ENCODE assay signal across 23 mouse cellular contexts in genomic region chr2:72242910-72243675, GRCm38 (mm10). TPM values are rescaled to one million over a fixed set of nuclear protein-coding genes. Genes with fewer than 3 reads are reported as not detected.
A peak's percentile ranks its signal among the peaks of the same experiment; 100 is the strongest.
DNase-seq lines count a peak whose midpoint lies in the region; ATAC-seq and TF ChIP-seq lines count a peak whose summit lies in the region.
"Had no signal": no experiment of that assay in that cellular context is flagged by ENCODE, and none has a peak within 500 bp of the region (broad histone marks: within the 10 kb centered on the region; RNA-seq: fewer than 3 reads in every experiment).

No protein-coding gene starts in this region.

- no peaks in the 10 kb centered on the region; the same call in 1 of the 2 replicates for H3K4me1 ChIP-seq in forebrain, postnatal 0 days (ENCODE audit: insufficient read depth)
- H3K4me1 ChIP-seq in forebrain, embryonic 12.5 days = peaks cover 18% of the 10 kb centered on the region
- peaks cover 53% of the 10 kb centered on the region for H3K4me1 ChIP-seq in heart, embryonic 15.5 days (replicated peaks)
- H3K4me1 ChIP-seq in kidney, embryonic 16.5 days (ENCODE audit: insufficient read depth, low read length) = 0 out of 2 replicates have a peak, but pooled peaks cover 9% of the 10 kb centered on the region

- H3K4me2 ChIP-seq in forebrain, postnatal 0 days (ENCODE audit: low read depth) = no peak overlapping the region
- H3K4me2 ChIP-seq in forebrain, embryonic 12.5 days = no peak overlapping the region
- H3K4me2 ChIP-seq in heart, embryonic 15.5 days = peak overlapping the region; percentile 20; the same call in 1 of the 2 replicates
- no peak overlapping the region for H3K4me2 ChIP-seq in kidney, embryonic 16.5 days (replicated peaks; ENCODE audit: low read depth, low read length)
- H3K4me2 ChIP-seq: hindbrain, embryonic 14.5 days; neural tube, embryonic 15.5 days had no signal

- no peak for TF ChIP-seq CTCF in forebrain, postnatal 0 days (IDR thresholded peaks at IDR 0.05; ENCODE audit: low read depth)

- no peak for ATAC-seq in forebrain, postnatal 0 days
- ATAC-seq in forebrain, embryonic 12.5 days (ENCODE audit: low FRiP score) = no peak
- no peak for ATAC-seq in heart, embryonic 15.5 days (replicated peaks; ENCODE audit: insufficient number of reproducible peaks, insufficient read depth, low FRiP score, low read depth)
- no peak for ATAC-seq in cerebellum, adult (ENCODE audit: insufficient number of reproducible peaks, low FRiP score, low TSS enrichment)
- no peak for ATAC-seq in kidney, embryonic 16.5 days (ENCODE audit: low FRiP score, low TSS enrichment)
- ATAC-seq: intestine, embryonic 16.5 days; liver, postnatal 0 days had no signal

- H3K4me3 ChIP-seq in forebrain, postnatal 0 days (ENCODE audit: low read depth, low read length) = no peak overlapping the region
- H3K4me3 ChIP-seq in forebrain, embryonic 12.5 days (replicated peaks) = no peak overlapping the region
- H3K4me3 ChIP-seq in heart, embryonic 15.5 days = no peak overlapping the region
- H3K4me3 ChIP-seq in kidney, embryonic 16.5 days (ENCODE audit: low read length) = no peak overlapping the region
- H3K4me3 ChIP-seq: embryonic facial prominence, embryonic 12.5 days; layer of hippocampus, adult 2 months; midbrain, embryonic 12.5 days; myocyte; neural tube, embryonic 15.5 days had no signal

- no peaks in the 10 kb centered on the region for H3K9me3 ChIP-seq in forebrain, postnatal 0 days (ENCODE audit: low read length)
- H3K9me3 ChIP-seq in forebrain, embryonic 12.5 days = no peaks in the 10 kb centered on the region
- H3K9me3 ChIP-seq in heart, embryonic 15.5 days (replicated peaks) = no peaks in the 10 kb centered on the region
- no peaks in the 10 kb centered on the region for H3K9me3 ChIP-seq in kidney, embryonic 16.5 days (ENCODE audit: low read length)
- H3K9me3 ChIP-seq: embryonic facial prominence, embryonic 12.5 days; midbrain, embryonic 12.5 days; neural tube, embryonic 15.5 days had no signal

- DNase-seq in forebrain, postnatal 0 days = no peak
- DNase-seq in lung, postnatal 36 days = peak; percentile 36
- DNase-seq in lung, postnatal 14 days = no peak
- DNase-seq in urinary bladder, postnatal 25 days (ENCODE audit: low spot score) = no peak
- DNase-seq: adrenal gland, postnatal 10 days; cerebellum, adult 18-20 months; gastrocnemius, postnatal 36 days; right cerebral cortex, postnatal 4 days; thymus, postnatal 25 days had no signal

- 0 out of 2 replicates have a peak overlapping the region, but pooled peaks have one; percentile 21 for H3K27ac ChIP-seq in forebrain, postnatal 0 days (ENCODE audit: low read depth, low read length)
- H3K27ac ChIP-seq in forebrain, embryonic 12.5 days = no peak overlapping the region
- H3K27ac ChIP-seq in heart, embryonic 15.5 days = peak overlapping the region; percentile 80
- no peak overlapping the region for H3K27ac ChIP-seq in kidney, embryonic 16.5 days (ENCODE audit: low read length)
- H3K27ac ChIP-seq: embryonic facial prominence, embryonic 12.5 days; hindbrain, embryonic 14.5 days; kidney, postnatal 0 days; layer of hippocampus, adult 2 months; macrophage; midbrain, embryonic 12.5 days; neural tube, embryonic 15.5 days had no signal

- H3K36me3 ChIP-seq in forebrain, postnatal 0 days (ENCODE audit: insufficient read depth) = no peaks in the 10 kb centered on the region
- H3K36me3 ChIP-seq in forebrain, embryonic 12.5 days (replicated peaks) = no peaks in the 10 kb centered on the region
- H3K36me3 ChIP-seq in heart, embryonic 15.5 days = no peaks in the 10 kb centered on the region
- no peaks in the 10 kb centered on the region for H3K36me3 ChIP-seq in kidney, embryonic 16.5 days (ENCODE audit: insufficient read depth, low read length)
- H3K36me3 ChIP-seq: embryonic facial prominence, embryonic 12.5 days; midbrain, embryonic 12.5 days had no signal

- no peak overlapping the region for H3K9ac ChIP-seq in forebrain, postnatal 0 days
- H3K9ac ChIP-seq in forebrain, embryonic 12.5 days = no peak overlapping the region
- no peak overlapping the region for H3K9ac ChIP-seq in heart, embryonic 15.5 days
- no peak overlapping the region for H3K9ac ChIP-seq in kidney, embryonic 16.5 days (replicated peaks; ENCODE audit: low read length)
- H3K9ac ChIP-seq: hindbrain, embryonic 14.5 days; liver, postnatal 0 days; midbrain, embryonic 12.5 days; neural tube, embryonic 15.5 days had no signal

- WGBS in forebrain, postnatal 0 days = 31% methylated on average over 12 of the region's 12 CpGs
- 31% methylated on average over 12 of the region's 12 CpGs for WGBS in forebrain, embryonic 12.5 days
- WGBS in heart, embryonic 15.5 days = 53% methylated on average over 12 of the region's 12 CpGs
- WGBS in kidney, embryonic 16.5 days = 66% methylated on average over 12 of the region's 12 CpGs

- H3K27me3 ChIP-seq in forebrain, postnatal 0 days (ENCODE audit: insufficient read depth, low read length) = no peaks in the 10 kb centered on the region
- peaks cover 34% of the 10 kb centered on the region for H3K27me3 ChIP-seq in forebrain, embryonic 12.5 days
- H3K27me3 ChIP-seq in heart, embryonic 15.5 days = no peaks in the 10 kb centered on the region
- no peaks in the 10 kb centered on the region for H3K27me3 ChIP-seq in kidney, embryonic 16.5 days (ENCODE audit: insufficient read depth, low read length)
- H3K27me3 ChIP-seq: embryonic facial prominence, embryonic 12.5 days; midbrain, embryonic 12.5 days had no signal

RNA-seq across cellular contexts. Expression of gene Map3k20, which starts 42.3 kb away (rescaled TPM):
- 6.3 and 8.9 TPM in 2 replicates for total RNA-seq in forebrain, postnatal 0 days (2014; rRNA removed)
- 2.1 and 3.6 TPM in 2 replicates for polyA plus RNA-seq in forebrain, postnatal 0 days (2015; fragmentation: Nextera tagmentation; extraction: Ambion mirVana)
- 7.0 and 7.1 TPM in 2 replicates for polyA plus RNA-seq in forebrain, embryonic 12.5 days (2016; fragmentation: Nextera tagmentation; extraction: Ambion mirVana)
- 46.4 and 47.4 TPM in 2 replicates for polyA plus RNA-seq in heart, embryonic 15.5 days (2015; fragmentation: Nextera tagmentation; extraction: Ambion mirVana)
- polyA plus RNA-seq in kidney, embryonic 16.5 days (2015; fragmentation: Nextera tagmentation; extraction: Ambion mirVana) = 13.9 and 14.0 TPM in 2 replicates

Comparison
In these comparisons a context has a peak if more than half of its experiments do, and no peak if none do; other contexts are left out.
1. H3K27ac ChIP-seq: peak in forebrain, postnatal 0 days (single experiment) and heart, embryonic 15.5 days (single experiment); none in forebrain, embryonic 12.5 days (single experiment) and kidney, embryonic 16.5 days (single experiment).